Mouse (Mus musculus) WW6 (cell line): ENCODE measurements at regions not wholly inside any gene's neighbourhood (a gene's known extent, or its start where the extent isn't known, plus 50 kb on each side); places are given as distances from the start of the nearest gene placed in this dataset.

Experiments used
- DNase-seq: peaks from one replicate; pipeline ENCODE4 v3.0.0-alpha.2; 2013; ENCODE audit warnings: low read depth, low spot score

DNA sequence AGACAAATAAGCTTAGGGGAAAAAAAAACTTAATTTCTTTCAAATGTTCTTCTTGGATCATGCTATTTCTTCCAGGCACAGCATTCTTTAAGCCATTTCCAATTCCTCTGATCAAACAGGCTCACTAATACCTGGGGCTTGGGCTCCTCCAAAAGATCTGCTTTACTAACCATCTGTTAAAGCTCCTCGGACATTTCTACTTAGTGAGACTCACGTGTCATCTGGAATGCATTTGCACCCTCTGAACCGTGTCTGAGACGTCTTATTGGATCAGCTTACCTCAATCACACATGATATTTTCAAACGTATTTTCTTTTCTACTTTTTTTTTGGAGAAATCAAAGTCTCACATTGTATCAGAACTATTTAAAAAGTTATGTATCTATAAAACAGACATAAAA, 132.4 kb downstream of the Npr3 start:
- no peak for DNase-seq

DNA sequence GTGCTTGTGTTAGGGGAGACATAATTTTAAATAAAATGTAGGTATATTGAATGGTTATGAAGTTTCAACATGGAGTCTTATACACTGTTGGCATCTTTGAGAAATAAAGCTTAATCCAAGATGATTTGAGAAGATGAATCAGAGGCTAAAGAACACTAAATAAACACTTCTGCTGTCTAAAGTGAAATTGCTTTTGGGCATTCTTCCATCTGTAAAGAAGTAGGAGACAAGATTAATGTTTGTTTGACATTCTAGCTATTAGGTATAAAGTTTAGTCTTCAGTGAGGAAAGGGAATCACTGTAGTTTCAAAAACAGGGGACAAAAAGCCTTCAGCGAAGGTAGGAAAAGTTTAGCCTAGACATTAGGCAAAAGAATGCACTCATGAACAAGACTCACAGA, 136.5 kb downstream of the Npr3 start:
- no peak for DNase-seq

GRCm38 (mm10) chr15:11757963-11758362, 149.1 kb downstream of the Npr3 start:
- DNase-seq, result no peak

DNA sequence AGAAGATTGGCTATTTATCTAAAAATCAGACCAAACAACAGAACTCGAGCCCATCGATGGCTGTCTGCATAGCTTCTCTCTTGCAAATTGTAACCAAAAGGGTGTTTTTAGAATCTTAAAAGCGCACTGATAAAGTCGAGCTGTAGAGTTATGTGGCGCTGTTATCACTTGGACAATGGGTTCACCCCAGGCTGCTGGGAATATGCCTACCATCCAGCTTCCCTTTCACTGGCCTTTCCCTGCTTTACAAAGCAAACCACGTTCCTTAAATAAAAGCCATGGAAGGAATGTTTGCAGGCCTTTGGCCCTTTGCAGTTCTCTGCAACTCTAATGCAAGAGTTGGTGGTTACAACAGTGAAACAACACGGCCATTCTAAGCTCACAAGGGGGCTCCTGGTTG, 150.3 kb downstream of the Npr3 start:
- DNase-seq, result no peak

DNA sequence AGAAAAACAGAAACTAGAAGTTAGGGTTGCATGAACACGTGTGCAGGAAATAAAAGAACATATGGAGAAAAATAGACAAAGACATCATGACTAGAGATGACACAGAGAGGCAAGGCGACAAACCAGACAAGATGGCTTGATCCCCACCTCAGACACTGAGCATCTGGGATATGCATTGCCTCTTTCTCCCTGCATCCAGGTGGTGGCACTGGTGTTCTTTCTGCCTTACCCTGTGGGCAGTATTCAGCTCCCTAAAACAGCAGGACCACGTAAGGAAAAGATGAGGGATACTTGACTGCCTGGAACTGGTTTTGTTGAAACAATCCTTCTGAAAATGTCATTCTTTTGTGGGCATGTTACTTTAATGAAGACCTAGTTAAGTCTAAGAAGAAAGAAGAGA, 153.9 kb downstream of the Npr3 start:
- no peak for DNase-seq

GRCm38 (mm10) chr15:11750893-11751292, 156.2 kb downstream of the Npr3 start:
- no peak for DNase-seq

- DNase-seq, result no peak
These were observed 157.6 kb downstream of the Npr3 start for GRCm38 (mm10) chr15:11749509-11749908.

- no peak for DNase-seq
These were observed 158.8 kb downstream of the Npr3 start for GRCm38 (mm10) chr15:11748306-11748705.

- DNase-seq, result no peak
These were observed 160.3 kb downstream of the Npr3 start for GRCm38 (mm10) chr15:11746754-11747153.

GRCm38 (mm10) chr15:11745629-11746372, 161.3 kb downstream of the Npr3 start:
- no peak for DNase-seq

DNA sequence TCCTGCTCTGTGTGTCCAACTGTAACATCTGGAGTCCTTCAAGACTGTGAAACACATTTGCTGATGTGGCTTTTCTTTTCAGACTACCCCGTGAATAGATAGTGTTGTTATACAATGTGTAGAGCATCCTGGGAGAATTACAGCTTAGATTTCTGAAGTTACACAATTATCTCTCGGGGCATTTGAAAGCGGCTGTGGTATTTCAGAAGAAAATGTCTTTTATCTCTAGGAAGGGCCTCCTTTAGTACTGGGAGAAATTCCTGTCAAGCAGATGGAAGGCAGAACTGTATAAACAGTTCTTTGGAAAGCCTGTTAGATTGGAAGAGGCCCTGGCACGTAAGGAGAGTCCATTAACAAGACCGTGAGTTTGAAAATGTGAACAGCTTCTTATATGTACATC, 162.2 kb downstream of the Npr3 start:
- no peak for DNase-seq

DNA sequence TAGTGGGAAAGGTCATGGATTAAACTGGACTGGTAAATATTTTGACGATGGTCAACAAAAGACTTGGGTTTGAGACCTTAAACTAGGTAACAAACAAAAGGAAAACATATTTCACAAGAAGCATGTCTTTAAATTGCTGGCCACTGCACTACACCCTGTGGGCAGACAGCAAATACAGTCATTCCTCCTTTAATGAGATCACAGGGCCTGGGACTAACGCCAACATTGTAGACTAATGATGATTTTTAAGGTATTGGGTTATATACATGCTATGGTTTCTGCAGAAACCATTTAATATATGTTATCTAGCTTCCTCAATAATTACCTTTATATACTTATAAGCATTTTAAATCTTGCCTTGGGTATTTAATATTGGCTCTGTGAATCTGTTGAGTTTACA, 162.8 kb downstream of the Npr3 start:
- no peak for DNase-seq

GRCm38 (mm10) chr15:11742820-11743219, 164.3 kb downstream of the Npr3 start:
- no peak for DNase-seq

GRCm38 (mm10) chr15:11742346-11742729, 164.7 kb downstream of the Npr3 start:
- DNase-seq, result no peak

- DNase-seq, result no peak
These were observed 165.3 kb downstream of the Npr3 start for GRCm38 (mm10) chr15:11741598-11742345.

GRCm38 (mm10) chr15:11737436-11738000, 169.6 kb downstream of the Npr3 start:
- DNase-seq, result no peak

GRCm38 (mm10) chr15:11734639-11735265, 172.3 kb downstream of the Npr3 start:
- no peak for DNase-seq

GRCm38 (mm10) chr15:11729381-11729780, 177.7 kb downstream of the Npr3 start:
- DNase-seq, result no peak

GRCm38 (mm10) chr15:11725620-11726530, 181.2 kb downstream of the Npr3 start:
- DNase-seq, result no peak

DNA sequence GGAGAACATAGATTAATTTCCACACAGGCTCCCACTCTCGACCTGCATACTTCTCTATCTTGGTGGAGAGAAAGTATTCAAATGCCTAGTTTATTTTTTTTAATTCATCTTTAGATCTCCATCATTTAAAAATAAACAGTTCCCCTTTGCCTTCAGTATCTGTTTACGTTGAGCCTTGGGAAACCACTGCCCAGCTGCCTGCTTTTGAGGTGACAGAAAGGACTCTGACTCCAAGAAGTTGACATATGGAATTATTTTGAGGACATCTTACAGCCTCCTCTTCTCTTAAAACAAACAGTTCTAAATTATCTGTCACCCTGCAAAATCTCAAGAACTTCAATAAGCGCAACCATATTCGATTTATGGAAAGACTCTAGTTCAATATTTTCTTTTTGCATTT, 186.4 kb downstream of the Npr3 start:
- DNase-seq, result no peak

DNA sequence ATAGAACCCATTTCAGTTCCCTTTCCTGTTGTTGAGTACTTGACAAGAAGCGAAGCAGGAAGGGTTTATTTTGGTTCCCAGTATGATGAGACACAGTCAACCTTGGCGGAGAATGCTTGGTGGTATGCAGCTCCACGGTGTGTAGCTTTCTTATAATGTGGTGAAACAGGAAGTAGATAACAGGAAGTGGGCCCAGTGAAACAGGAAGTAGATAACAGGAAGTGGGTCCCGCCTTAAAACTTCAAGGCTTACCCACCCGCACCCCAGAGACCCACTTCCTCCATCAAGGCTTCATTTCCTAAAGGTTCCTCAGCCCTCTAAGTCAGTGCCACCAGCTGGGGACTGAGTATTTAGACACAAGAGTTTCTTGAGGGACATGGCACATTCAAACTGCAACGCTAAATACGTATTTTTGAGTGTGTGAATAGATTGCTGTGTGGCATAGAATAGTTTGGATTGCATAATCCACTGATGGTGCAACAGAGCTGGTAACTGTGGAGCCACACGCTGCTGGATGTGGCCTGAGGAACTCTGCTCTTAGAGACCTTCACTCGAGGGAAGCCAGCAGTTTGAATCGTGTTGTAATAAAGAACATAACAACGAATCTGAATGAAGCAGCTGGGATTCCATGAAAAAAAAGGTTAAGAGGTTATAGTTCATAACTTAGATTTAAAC, 190.8 kb downstream of the Npr3 start:
- DNase-seq, result no peak
